Mouse (Mus musculus): Measurements from ENCODE around the gene Nsl1. TPM values are rescaled to one million over a fixed set of nuclear protein-coding genes. Genes with fewer than 3 reads are reported as not detected.

Gene Nsl1
- polyA plus RNA-seq, 1 experiment, result 4.4 TPM

- Histone ChIP-seq H3K4me2 (ENCODE audit: low read depth) (no peak overlapping the region), H3K79me2 (ENCODE audit: control insufficient read depth, insufficient read depth) (no peaks in the 10 kb centered on the region), H3K27me3 (ENCODE audit: control insufficient read depth, insufficient read depth, insufficient read length) (no peaks in the 10 kb centered on the region), H3K4me3 (no peak overlapping the region), H3K36me3 (ENCODE audit: control insufficient read depth, insufficient read depth) (no peaks in the 10 kb centered on the region), H3ac (ENCODE audit: control insufficient read depth, insufficient read length) (no peak overlapping the region)
- TF ChIP-seq SRF (IDR thresholded peaks at IDR 0.05; ENCODE audit: control insufficient read depth, insufficient read length, low read depth), result no peak
- TF ChIP-seq POLR2AphosphoS2 (IDR thresholded peaks at IDR 0.05; ENCODE audit: insufficient read length, low read depth), result no peak
- no peak for TF ChIP-seq REST (IDR thresholded peaks at IDR 0.05; ENCODE audit: insufficient read depth, insufficient read length)
- no peak for TF ChIP-seq MAX (IDR thresholded peaks at IDR 0.05; ENCODE audit: low read depth)
- TF ChIP-seq POLR2A (IDR thresholded peaks at IDR 0.05; ENCODE audit: insufficient read length, low read depth), result no peak
- TF ChIP-seq CEBPB (IDR thresholded peaks at IDR 0.05; ENCODE audit: insufficient read depth, poor library complexity, severe bottlenecking), result no peak
- TF ChIP-seq USF1 (IDR thresholded peaks at IDR 0.05; ENCODE audit: low read depth), result no peak
- TF ChIP-seq TCF12 (IDR thresholded peaks at IDR 0.05; ENCODE audit: insufficient read depth, poor library complexity, severe bottlenecking), result no peak
- no peak for TF ChIP-seq MYOG (IDR thresholded peaks at IDR 0.05; ENCODE audit: control insufficient read depth in 1 of 3, insufficient read depth in 1 of 3, insufficient read length in 2 of 3, low read depth in 2 of 3)
- TF ChIP-seq TCF3 (IDR thresholded peaks at IDR 0.05; ENCODE audit: insufficient read length, low read depth), result no peak
Observed at GRCm38 (mm10) chr1:191042106-191042505, 20.7 kb upstream of the Nsl1 start.

GRCm38 (mm10) chr1:191042688-191043087 is 20.1 kb upstream of the Nsl1 start:
- Histone ChIP-seq H3ac (ENCODE audit: control insufficient read depth, insufficient read length) (no peak overlapping the region), H3K4me2 (ENCODE audit: low read depth) (no peak overlapping the region), H3K27me3 (ENCODE audit: control insufficient read depth, insufficient read depth, insufficient read length) (no peaks in the 10 kb centered on the region), H3K4me3 (no peak overlapping the region), H3K36me3 (ENCODE audit: control insufficient read depth, insufficient read depth) (no peaks in the 10 kb centered on the region), H3K79me2 (ENCODE audit: control insufficient read depth, insufficient read depth) (no peaks in the 10 kb centered on the region)
- no peak for TF ChIP-seq USF1 (IDR thresholded peaks at IDR 0.05; ENCODE audit: low read depth)
- no peak for TF ChIP-seq POLR2AphosphoS2 (IDR thresholded peaks at IDR 0.05; ENCODE audit: insufficient read length, low read depth)
- TF ChIP-seq MYOG (IDR thresholded peaks at IDR 0.05; ENCODE audit: control insufficient read depth in 1 of 3, insufficient read depth in 1 of 3, insufficient read length in 2 of 3, low read depth in 2 of 3), result no peak
- TF ChIP-seq MAX (IDR thresholded peaks at IDR 0.05; ENCODE audit: low read depth), result no peak
- no peak for TF ChIP-seq SRF (IDR thresholded peaks at IDR 0.05; ENCODE audit: control insufficient read depth, insufficient read length, low read depth)
- TF ChIP-seq REST (IDR thresholded peaks at IDR 0.05; ENCODE audit: insufficient read depth, insufficient read length), result no peak
- no peak for TF ChIP-seq MYOD1 (IDR thresholded peaks at IDR 0.05; ENCODE audit: control insufficient read depth in 1 of 3, insufficient read length in 2 of 3, low read depth in 2 of 3)
- no peak for TF ChIP-seq CEBPB (IDR thresholded peaks at IDR 0.05; ENCODE audit: insufficient read depth, poor library complexity, severe bottlenecking)
- TF ChIP-seq E2F4 (IDR thresholded peaks at IDR 0.05; ENCODE audit: insufficient read depth), result no peak

GRCm38 (mm10) chr1:191045264-191045663 is 17.5 kb upstream of the Nsl1 start:
- Histone ChIP-seq H3K79me2 (ENCODE audit: control insufficient read depth, insufficient read depth) (no peaks in the 10 kb centered on the region), H3K4me2 (ENCODE audit: low read depth) (no peak overlapping the region), H3K27me3 (ENCODE audit: control insufficient read depth, insufficient read depth, insufficient read length) (no peaks in the 10 kb centered on the region), H3K4me3 (no peak overlapping the region), H3K36me3 (ENCODE audit: control insufficient read depth, insufficient read depth) (no peaks in the 10 kb centered on the region), H3ac (ENCODE audit: control insufficient read depth, insufficient read length) (no peak overlapping the region)
- TF ChIP-seq POLR2AphosphoS2 (IDR thresholded peaks at IDR 0.05; ENCODE audit: insufficient read length, low read depth) (no peak), TCF12 (IDR thresholded peaks at IDR 0.05; ENCODE audit: insufficient read depth, poor library complexity, severe bottlenecking) (no peak), REST (IDR thresholded peaks at IDR 0.05; ENCODE audit: insufficient read depth, insufficient read length) (no peak), POLR2A (IDR thresholded peaks at IDR 0.05; ENCODE audit: insufficient read length, low read depth) (no peak), CEBPB (IDR thresholded peaks at IDR 0.05; ENCODE audit: insufficient read depth, poor library complexity, severe bottlenecking) (no peak), TCF3 (IDR thresholded peaks at IDR 0.05; ENCODE audit: insufficient read length, low read depth) (no peak), MAX (IDR thresholded peaks at IDR 0.05; ENCODE audit: low read depth) (no peak), E2F4 (IDR thresholded peaks at IDR 0.05; ENCODE audit: insufficient read depth) (no peak), MYOG (IDR thresholded peaks at IDR 0.05; ENCODE audit: control insufficient read depth in 1 of 3, insufficient read depth in 1 of 3, insufficient read length in 2 of 3, low read depth in 2 of 3) (no peak), MYOD1 (IDR thresholded peaks at IDR 0.05; ENCODE audit: control insufficient read depth in 1 of 3, insufficient read length in 2 of 3, low read depth in 2 of 3) (no peak), SRF (IDR thresholded peaks at IDR 0.05; ENCODE audit: control insufficient read depth, insufficient read length, low read depth) (no peak), USF1 (IDR thresholded peaks at IDR 0.05; ENCODE audit: low read depth) (no peak)

GRCm38 (mm10) chr1:191046231-191046824 is 16.5 kb upstream of the Nsl1 start:
- Histone ChIP-seq H3K27me3 (ENCODE audit: control insufficient read depth, insufficient read depth, insufficient read length) (no peaks in the 10 kb centered on the region), H3K79me2 (ENCODE audit: control insufficient read depth, insufficient read depth) (no peaks in the 10 kb centered on the region), H3K36me3 (ENCODE audit: control insufficient read depth, insufficient read depth) (no peaks in the 10 kb centered on the region), H3K4me2 (ENCODE audit: low read depth) (no peak overlapping the region), H3ac (ENCODE audit: control insufficient read depth, insufficient read length) (no peak overlapping the region), H3K4me3 (no peak overlapping the region)
- TF ChIP-seq MYOD1 (IDR thresholded peaks at IDR 0.05; ENCODE audit: control insufficient read depth in 1 of 3, insufficient read length in 2 of 3, low read depth in 2 of 3), result no peak
- TF ChIP-seq E2F4 (IDR thresholded peaks at IDR 0.05; ENCODE audit: insufficient read depth), result no peak
- TF ChIP-seq USF1 (IDR thresholded peaks at IDR 0.05; ENCODE audit: low read depth), result no peak
- no peak for TF ChIP-seq TCF3 (IDR thresholded peaks at IDR 0.05; ENCODE audit: insufficient read length, low read depth)
- TF ChIP-seq CEBPB (IDR thresholded peaks at IDR 0.05; ENCODE audit: insufficient read depth, poor library complexity, severe bottlenecking), result no peak
- no peak for TF ChIP-seq TCF12 (IDR thresholded peaks at IDR 0.05; ENCODE audit: insufficient read depth, poor library complexity, severe bottlenecking)
- no peak for TF ChIP-seq REST (IDR thresholded peaks at IDR 0.05; ENCODE audit: insufficient read depth, insufficient read length)
- TF ChIP-seq MYOG (IDR thresholded peaks at IDR 0.05; ENCODE audit: control insufficient read depth in 1 of 3, insufficient read depth in 1 of 3, insufficient read length in 2 of 3, low read depth in 2 of 3), result no peak
- TF ChIP-seq MAX (IDR thresholded peaks at IDR 0.05; ENCODE audit: low read depth), result no peak
- no peak for TF ChIP-seq SRF (IDR thresholded peaks at IDR 0.05; ENCODE audit: control insufficient read depth, insufficient read length, low read depth)
- no peak for TF ChIP-seq POLR2A (IDR thresholded peaks at IDR 0.05; ENCODE audit: insufficient read length, low read depth)
- TF ChIP-seq POLR2AphosphoS2 (IDR thresholded peaks at IDR 0.05; ENCODE audit: insufficient read length, low read depth), result no peak

All from myocyte (in vitro differentiated cells).